Mouse (Mus musculus): ENCODE measurements at regions not wholly inside any gene's neighbourhood (a gene's known extent, or its start where the extent isn't known, plus 50 kb on each side); places are given as distances from the start of the nearest gene placed in this dataset.

DNA sequence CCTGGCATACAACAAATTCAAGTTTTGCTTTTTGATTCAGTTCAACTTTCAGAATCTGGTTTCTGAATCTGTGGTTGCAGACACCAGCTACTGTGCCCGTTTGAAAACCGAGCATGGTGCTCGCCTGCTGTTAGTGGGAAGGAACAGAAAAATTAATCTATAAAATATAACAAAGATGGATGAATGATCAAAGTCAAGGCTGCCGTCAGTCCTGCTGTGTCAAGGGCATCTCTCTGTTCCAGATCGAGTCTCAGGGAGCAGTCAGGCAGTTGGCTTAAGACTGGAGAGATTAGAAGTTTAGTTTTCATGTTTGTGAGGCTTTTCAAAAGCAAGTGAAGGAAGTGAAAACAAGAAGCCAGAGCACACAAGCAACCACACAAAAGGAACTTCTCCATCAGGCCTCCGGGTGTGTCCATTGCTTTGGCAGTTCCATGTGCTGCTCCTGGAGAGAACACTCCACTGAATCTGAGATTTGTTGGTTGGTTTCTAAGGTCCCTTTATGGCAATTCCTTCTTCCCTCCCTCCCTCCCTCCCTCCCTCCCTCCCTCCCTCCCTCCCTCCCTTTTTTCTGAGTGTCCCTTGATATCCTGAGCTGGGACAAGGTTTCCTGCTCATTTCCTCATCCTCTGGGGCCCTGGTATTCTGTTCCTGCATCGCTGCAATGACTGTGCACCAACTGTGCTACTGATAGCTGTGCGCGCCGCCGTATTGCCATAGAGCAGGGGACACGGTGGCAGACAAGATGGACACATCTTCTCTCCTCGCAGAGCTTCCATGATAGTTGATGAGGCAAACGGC lies 145.4 kb upstream of the Serp2 start:
- 76% methylated on average over 14 of the region's 14 CpGs for whole genome bisulfite sequencing
- H3K4me2 ChIP-seq, result no peak overlapping the region
- H3K4me1 ChIP-seq (replicated peaks), result peaks cover 18% of the 10 kb centered on the region
- no peak overlapping the region for H3K9ac ChIP-seq
- H3K27ac ChIP-seq, result no peak overlapping the region
- H3K27me3 ChIP-seq, result no peaks in the 10 kb centered on the region
- no peaks in the 10 kb centered on the region for H3K9me3 ChIP-seq
- H3K4me3 ChIP-seq, result no peak overlapping the region
- no peaks in the 10 kb centered on the region for H3K36me3 ChIP-seq
- ATAC-seq (ENCODE audit: low FRiP score), result no peak

- 96% methylated on average over 1 of the region's 1 CpGs for WGBS
- peaks cover 27% of the 10 kb centered on the region for H3K4me1 ChIP-seq (replicated peaks)
- no peak overlapping the region for H3K27ac ChIP-seq
- ATAC-seq (ENCODE audit: low FRiP score), result no peak
- H3K9me3 ChIP-seq, result no peaks in the 10 kb centered on the region
- no peaks in the 10 kb centered on the region for H3K27me3 ChIP-seq
- no peaks in the 10 kb centered on the region for H3K36me3 ChIP-seq
- H3K4me3 ChIP-seq, result no peak overlapping the region
- no peak overlapping the region for H3K4me2 ChIP-seq
- no peak overlapping the region for H3K9ac ChIP-seq
Observed at GRCm38 (mm10) chr14:76701304-76701703, 144.6 kb upstream of the Serp2 start.

- Histone ChIP-seq H3K4me3 (no peak overlapping the region), H3K9ac (no peak overlapping the region), H3K27ac (no peak overlapping the region), H3K36me3 (no peaks in the 10 kb centered on the region), H3K27me3 (no peaks in the 10 kb centered on the region), H3K4me1 (replicated peaks) (peaks cover 28% of the 10 kb centered on the region), H3K9me3 (no peaks in the 10 kb centered on the region), H3K4me2 (no peak overlapping the region)
- no peak for ATAC-seq (ENCODE audit: low FRiP score)
- WGBS, result 86% methylated on average over 3 of the region's 3 CpGs
Observed at GRCm38 (mm10) chr14:76700796-76701195, 144.1 kb upstream of the Serp2 start.

DNA sequence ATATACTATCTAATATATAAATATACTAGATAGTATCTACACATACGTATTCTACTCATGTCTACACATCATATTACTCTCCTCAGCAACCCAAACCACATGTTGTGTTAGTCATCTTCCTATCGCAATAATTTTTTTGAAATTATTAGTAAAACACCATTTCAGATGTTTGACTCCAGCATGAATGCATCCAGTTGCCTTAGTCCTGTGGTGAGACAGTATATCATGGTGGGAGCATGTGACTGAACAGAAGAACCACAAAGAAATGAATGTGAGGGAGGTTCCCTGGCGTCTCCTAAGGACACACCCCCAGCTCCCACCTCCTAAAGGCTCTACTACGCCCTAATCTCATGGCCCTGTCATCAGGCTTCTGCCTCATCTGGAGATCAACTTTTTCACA lies 143.5 kb upstream of the Serp2 start:
- no peak overlapping the region for H3K4me2 ChIP-seq
- no peaks in the 10 kb centered on the region for H3K27me3 ChIP-seq
- H3K4me3 ChIP-seq, result no peak overlapping the region
- H3K36me3 ChIP-seq, result no peaks in the 10 kb centered on the region
- H3K27ac ChIP-seq, result no peak overlapping the region
- no peak overlapping the region for H3K9ac ChIP-seq
- WGBS, result 92% methylated on average over 4 of the region's 4 CpGs
- ATAC-seq (ENCODE audit: low FRiP score), result no peak
- H3K9me3 ChIP-seq, result no peaks in the 10 kb centered on the region
- peaks cover 28% of the 10 kb centered on the region for H3K4me1 ChIP-seq (replicated peaks)

- H3K4me1 ChIP-seq (replicated peaks), result peaks cover 28% of the 10 kb centered on the region
- 35% methylated on average over 4 of the region's 4 CpGs for WGBS
- H3K9ac ChIP-seq, result no peak overlapping the region
- no peak for ATAC-seq (ENCODE audit: low FRiP score)
- H3K9me3 ChIP-seq, result no peaks in the 10 kb centered on the region
- H3K36me3 ChIP-seq, result no peaks in the 10 kb centered on the region
- no peak overlapping the region for H3K4me3 ChIP-seq
- H3K27ac ChIP-seq, result peak overlapping the region; percentile 69
- H3K4me2 ChIP-seq, result no peak overlapping the region
- H3K27me3 ChIP-seq, result no peaks in the 10 kb centered on the region
Observed at GRCm38 (mm10) chr14:76698718-76699402, 142.2 kb upstream of the Serp2 start.

DNA sequence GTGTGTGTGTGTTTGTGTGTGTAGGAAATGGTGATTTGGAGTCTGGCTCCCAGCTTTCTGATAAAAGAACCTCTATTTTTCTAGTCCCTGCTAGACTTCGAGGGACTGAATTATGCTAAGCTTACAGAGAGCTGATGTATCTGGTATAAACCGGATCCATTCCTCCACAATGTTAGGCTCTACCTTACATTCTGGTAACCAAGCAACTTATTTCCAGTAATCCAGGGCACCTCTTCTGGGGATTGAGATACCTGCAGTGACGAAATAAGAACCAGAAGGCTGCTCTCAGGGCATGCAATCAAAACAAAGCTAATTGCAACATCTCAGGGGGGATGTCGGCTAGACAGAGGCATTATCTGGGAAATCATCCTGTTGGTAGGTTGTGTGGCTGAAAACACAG lies 140.0 kb upstream of the Serp2 start:
- H3K4me2 ChIP-seq, result no peak overlapping the region
- H3K27ac ChIP-seq, result peak overlapping the region; percentile 66
- no peaks in the 10 kb centered on the region for H3K27me3 ChIP-seq
- peaks cover 23% of the 10 kb centered on the region for H3K4me1 ChIP-seq (replicated peaks)
- H3K4me3 ChIP-seq, result no peak overlapping the region
- H3K36me3 ChIP-seq, result no peaks in the 10 kb centered on the region
- 53% methylated on average over 4 of the region's 4 CpGs for WGBS
- H3K9me3 ChIP-seq, result no peaks in the 10 kb centered on the region
- ATAC-seq (ENCODE audit: low FRiP score), result 0 out of 2 replicates have a peak, but pooled peaks have one; percentile 46
- no peak overlapping the region for H3K9ac ChIP-seq

GRCm38 (mm10) chr14:76695691-76696355 lies 139.1 kb upstream of the Serp2 start:
- peaks cover 23% of the 10 kb centered on the region for H3K4me1 ChIP-seq (replicated peaks)
- no peak overlapping the region for H3K9ac ChIP-seq
- no peak for ATAC-seq (ENCODE audit: low FRiP score)
- no peaks in the 10 kb centered on the region for H3K36me3 ChIP-seq
- H3K27ac ChIP-seq, result no peak overlapping the region
- H3K27me3 ChIP-seq, result no peaks in the 10 kb centered on the region
- WGBS, result 63% methylated on average over 18 of the region's 18 CpGs
- no peaks in the 10 kb centered on the region for H3K9me3 ChIP-seq
- H3K4me3 ChIP-seq, result no peak overlapping the region
- H3K4me2 ChIP-seq, result no peak overlapping the region

GRCm38 (mm10) chr14:76694894-76695293 lies 138.2 kb upstream of the Serp2 start:
- WGBS, result 87% methylated on average over 8 of the region's 8 CpGs

DNA sequence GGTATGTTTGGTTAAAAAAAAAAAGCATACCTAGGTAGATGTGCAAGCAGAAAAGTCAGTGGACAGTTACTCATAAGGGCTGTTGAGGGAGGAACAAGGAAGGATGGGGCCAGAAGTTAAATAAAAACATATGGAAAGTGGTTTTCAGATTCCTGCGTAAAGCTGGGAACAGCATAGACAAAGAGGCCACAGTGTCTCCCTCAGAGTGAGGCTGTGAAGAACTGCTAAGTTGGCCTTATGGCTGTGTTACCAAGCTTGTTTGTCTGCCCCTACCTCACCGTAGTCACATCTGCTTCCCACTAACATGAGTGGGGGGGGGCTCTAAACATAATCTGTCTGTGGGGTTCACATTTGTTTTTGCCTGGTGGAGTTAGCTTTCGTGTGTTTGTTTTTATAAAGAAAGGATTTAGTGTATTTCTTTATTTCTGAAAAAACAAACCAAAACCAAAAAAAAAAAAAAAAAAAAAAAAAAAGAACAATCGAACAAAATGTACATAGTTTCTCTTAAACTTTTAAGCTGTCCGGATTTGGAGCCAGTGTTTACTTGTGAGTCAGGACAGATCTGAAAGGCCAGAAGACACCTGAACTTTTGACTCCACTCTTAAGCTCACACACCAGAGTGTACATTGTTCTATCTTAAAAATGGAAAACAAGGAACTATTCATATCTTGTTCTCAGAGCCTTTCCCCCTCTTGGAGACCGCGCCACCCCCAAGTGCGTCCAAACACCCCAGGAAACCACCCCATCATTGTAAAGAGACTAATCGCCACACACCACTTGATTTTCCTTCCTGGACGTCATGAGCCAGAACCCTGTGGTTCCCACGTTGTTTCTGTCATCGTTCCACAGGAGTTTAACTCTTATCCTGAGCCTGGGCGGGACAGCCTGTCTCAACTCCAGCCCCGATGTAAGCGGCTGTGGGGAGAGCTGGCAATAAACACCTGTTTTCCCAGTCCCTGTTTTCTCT lies 136.9 kb upstream of the Serp2 start:
- ATAC-seq (ENCODE audit: low FRiP score), result no peak
- Histone ChIP-seq H3K27ac (no peak overlapping the region), H3K4me2 (no peak overlapping the region), H3K4me3 (no peak overlapping the region), H3K27me3 (no peaks in the 10 kb centered on the region), H3K36me3 (no peaks in the 10 kb centered on the region), H3K9ac (no peak overlapping the region), H3K4me1 (replicated peaks) (peaks cover 20% of the 10 kb centered on the region), H3K9me3 (no peaks in the 10 kb centered on the region)
- WGBS, result 62% methylated on average over 15 of the region's 15 CpGs

More at GRCm38 (mm10) chr14:76694894-76695293, 138.2 kb upstream of the Serp2 start:
- H3K4me1 ChIP-seq (replicated peaks), result peaks cover 23% of the 10 kb centered on the region
- H3K4me3 ChIP-seq, result no peak overlapping the region
- ATAC-seq (ENCODE audit: low FRiP score), result no peak
- no peak overlapping the region for H3K4me2 ChIP-seq
- no peaks in the 10 kb centered on the region for H3K27me3 ChIP-seq
- no peak overlapping the region for H3K9ac ChIP-seq
- no peaks in the 10 kb centered on the region for H3K9me3 ChIP-seq
- H3K27ac ChIP-seq, result no peak overlapping the region
- H3K36me3 ChIP-seq, result no peaks in the 10 kb centered on the region

GRCm38 (mm10) chr14:76687971-76688407 lies 131.3 kb upstream of the Serp2 start:
- H3K27me3 ChIP-seq, result no peaks in the 10 kb centered on the region
- H3K4me2 ChIP-seq, result no peak overlapping the region
- 17% methylated on average over 10 of the region's 10 CpGs for whole genome bisulfite sequencing
- peaks cover 35% of the 10 kb centered on the region for H3K4me1 ChIP-seq (replicated peaks)
- H3K27ac ChIP-seq, result peak overlapping the region; percentile 71
- H3K9me3 ChIP-seq, result no peaks in the 10 kb centered on the region
- ATAC-seq (ENCODE audit: low FRiP score), result peak; percentile 71
- no peak overlapping the region for H3K4me3 ChIP-seq
- no peaks in the 10 kb centered on the region for H3K36me3 ChIP-seq
- H3K9ac ChIP-seq, result peak overlapping the region; percentile 19; the same call in 1 of the 2 replicates

GRCm38 (mm10) chr14:76686762-76687453 lies 130.2 kb upstream of the Serp2 start:
- Histone ChIP-seq H3K9ac (no peak overlapping the region), H3K36me3 (no peaks in the 10 kb centered on the region), H3K27ac (peak overlapping the region; percentile 61; the same call in 1 of the 2 replicates), H3K4me1 (replicated peaks) (peaks cover 35% of the 10 kb centered on the region), H3K4me3 (no peak overlapping the region), H3K4me2 (no peak overlapping the region), H3K27me3 (no peaks in the 10 kb centered on the region), H3K9me3 (no peaks in the 10 kb centered on the region)
- WGBS, result 22% methylated on average over 9 of the region's 9 CpGs
- ATAC-seq (ENCODE audit: low FRiP score), result peak; percentile 50; the same call in 1 of the 2 replicates

Measured in hindbrain, embryonic 13.5 days (tissue).